Mouse (Mus musculus) ES-E14 (cell line): ENCODE measurements around the gene Rbp3. TPM values are rescaled to one million over a fixed set of nuclear protein-coding genes. Genes with fewer than 3 reads are reported as not detected.

Experiments used
- DNase-seq: peaks from one replicate; pipeline ENCODE4 v3.0.0-alpha.2; 2013; ENCODE audit warnings: low read depth, low spot score
- H3K27ac ChIP-seq: 2 replicates; pipeline ENCODE4 v1.5.1; 2012; ENCODE audit warnings: low read depth, mild to moderate bottlenecking, low read length, moderate library complexity, mixed read lengths; ENCODE audit not compliant: poor library complexity, insufficient read depth, severe bottlenecking
- H3K36me3 ChIP-seq: 2 replicates; pipeline ENCODE4 v1.6.1; 2012; ENCODE audit warnings: mild to moderate bottlenecking, low read length, moderate library complexity, mixed read lengths; ENCODE audit not compliant: control insufficient read depth, poor library complexity, insufficient read depth, severe bottlenecking
- H3K4me1 ChIP-seq, 2 experiments: fragments of 150-350 bp in 1 of 2; sonication (generic) in 1 of 2; 2 replicates each; pipeline ENCODE4 v1.6.1; 2012; ENCODE audit warnings: low read length in 2 of 2, mild to moderate bottlenecking in 1 of 2, mixed read lengths in 1 of 2; ENCODE audit not compliant: control insufficient read depth in 2 of 2, insufficient read depth in 2 of 2, poor library complexity in 1 of 2
- H3K4me3 ChIP-seq, 2 experiments: fragments of 150-350 bp in 1 of 2; sonication (generic) in 1 of 2; 2 replicates each; pipeline ENCODE4 v1.5.1; 2012; ENCODE audit warnings: low read length in 2 of 2, low read depth in 1 of 2, mild to moderate bottlenecking in 1 of 2, mixed read lengths in 1 of 2; ENCODE audit not compliant: insufficient read depth in 1 of 2, poor library complexity in 1 of 2, severe bottlenecking in 1 of 2
- H3K9ac ChIP-seq: 2 replicates; pipeline ENCODE4 v1.6.1; 2012; ENCODE audit warnings: low read depth, mild to moderate bottlenecking, low read length, mixed read lengths; ENCODE audit not compliant: poor library complexity, insufficient read depth, severe bottlenecking
- H3K9me3 ChIP-seq: fragments of 150-350 bp; sonication (generic); 2 replicates; pipeline ENCODE4 v1.6.1; 2012; ENCODE audit warnings: low read depth, mild to moderate bottlenecking, low read length; ENCODE audit not compliant: control insufficient read depth, insufficient read depth
- CHD2 ChIP-seq: IDR thresholded peaks from 2 replicates; pipeline ENCODE4 v1.6.1; 2014; ENCODE audit warnings: mild to moderate bottlenecking, low read depth, low read length, inconsistent platforms
- HCFC1 ChIP-seq: IDR thresholded peaks from 2 replicates; pipeline ENCODE4 v1.6.1; 2012; ENCODE audit warnings: low read length, inconsistent platforms, borderline replicate concordance; ENCODE audit not compliant: insufficient read depth
- MAFK ChIP-seq: IDR thresholded peaks from 2 replicates; pipeline ENCODE4 v1.6.1; 2014; ENCODE audit warnings: mild to moderate bottlenecking, low read depth, low read length, inconsistent platforms; ENCODE audit not compliant: insufficient read depth
- ZC3H11A ChIP-seq: IDR thresholded peaks from 2 replicates; pipeline ENCODE4 v1.6.1; 2012; ENCODE audit warnings: low read depth, mild to moderate bottlenecking, inconsistent platforms, low read length, borderline replicate concordance
- ZNF384 ChIP-seq: IDR thresholded peaks from 2 replicates; pipeline ENCODE4 v1.6.1; 2012; ENCODE audit warnings: low read depth, low read length, inconsistent platforms
- in situ Hi-C, 2 experiments: fragments of 600-800 bp; cut with MboI; formaldehyde crosslinking; loops; one replicate each; pipeline ENCODE4 v1.15.1; 2025; ENCODE audit warnings: low sequenced_read_pairs in 2 of 2, inconsistent platforms in 1 of 2; ENCODE audit not compliant: unreplicated experiment in 2 of 2
- total RNA-seq: library from RNA; depleted of rRNA; stranded (reverse); fragments of 300-350 nt; gene quantifications from 2 replicates; pipeline ENCODE4 v1.2.3, GENCODE M21; 2012

Gene Rbp3
- total RNA-seq, 1 experiment = not detected

GRCm38 (mm10) chr14:33978604-33979059 is 24.8 kb downstream of the Rbp3 start, which contains the start of gene Zfp488:
TSS of gene Zfp488 (minus strand) at chr14:33978764.
- DNase-seq = peak; percentile 20

GRCm38 (mm10) chr14:33989201-33989600 is 35.4 kb downstream of the Rbp3 start:
- in situ Hi-C loops = no loop called here
- Histone ChIP-seq H3K9ac (no peak overlapping the region), H3K4me1 (no peaks in the 10 kb centered on the region), H3K36me3 (no peaks in the 10 kb centered on the region), H3K9me3 (no peaks in the 10 kb centered on the region), H3K4me3 (no peak overlapping the region), H3K27ac (no peak overlapping the region)
- DNase-seq = peak; percentile 12
- TF ChIP-seq HCFC1 = no peak
- TF ChIP-seq CHD2 = no peak
- TF ChIP-seq ZNF384 = no peak
- no peak for TF ChIP-seq ZC3H11A
- TF ChIP-seq MAFK = no peak

More at GRCm38 (mm10) chr14:33978604-33979059, 24.8 kb downstream of the Rbp3 start, which contains the start of gene Zfp488:
- no peaks in the 10 kb centered on the region for H3K36me3 ChIP-seq
- no peak within 1 kb of the TSS for H3K9ac ChIP-seq
- no peaks in the 10 kb centered on the region for H3K4me1 ChIP-seq
- peak within 1 kb of the TSS; percentile 48 to 55; a peak in 3 of 4 replicates for H3K4me3 ChIP-seq
- H3K9me3 ChIP-seq = no peaks in the 10 kb centered on the region
- no peak within 1 kb of the TSS for H3K27ac ChIP-seq
- in situ Hi-C loops = no loop called here
- no peak for TF ChIP-seq ZNF384
- no peak for TF ChIP-seq HCFC1
- TF ChIP-seq ZC3H11A = no peak
- no peak for TF ChIP-seq CHD2
- TF ChIP-seq MAFK = no peak

- no peak overlapping the region for H3K4me3 ChIP-seq
- no peak overlapping the region for H3K27ac ChIP-seq
- no peaks in the 10 kb centered on the region for H3K4me1 ChIP-seq
- in situ Hi-C loops = loop anchor here in 1 of 2 experiments (10.0 kb wide), 1 partner anchor 63 kb away; the partner anchor contains the start of gene Antxrl
- H3K9ac ChIP-seq = no peak overlapping the region
- DNase-seq = no peak
- H3K36me3 ChIP-seq = no peaks in the 10 kb centered on the region
- TF ChIP-seq ZC3H11A (no peak), MAFK (no peak), CHD2 (no peak), ZNF384 (no peak), HCFC1 (no peak)
- no peaks in the 10 kb centered on the region for H3K9me3 ChIP-seq
These were observed 38.2 kb downstream of the Rbp3 start for GRCm38 (mm10) chr14:33991971-33992370.

GRCm38 (mm10) chr14:33993051-33993450 is 39.2 kb downstream of the Rbp3 start:
- Histone ChIP-seq H3K4me1 (no peaks in the 10 kb centered on the region), H3K36me3 (no peaks in the 10 kb centered on the region), H3K4me3 (no peak overlapping the region), H3K27ac (no peak overlapping the region), H3K9ac (no peak overlapping the region), H3K9me3 (no peaks in the 10 kb centered on the region)
- no peak for TF ChIP-seq CHD2
- no peak for TF ChIP-seq MAFK
- TF ChIP-seq ZC3H11A = no peak
- no peak for TF ChIP-seq HCFC1
- TF ChIP-seq ZNF384 = no peak
- in situ Hi-C loops = loop anchor here in 1 of 2 experiments (10.0 kb wide), 1 partner anchor 62 kb away; the partner anchor contains the start of gene Antxrl
- DNase-seq = no peak
